Mouse (Mus musculus) heart, embryonic 14.5 days (tissue): ENCODE data around the gene Dclk3. TPM values are rescaled to one million over a fixed set of nuclear protein-coding genes. Genes with fewer than 3 reads are reported as not detected.
A peak's percentile ranks its signal among the peaks of the same experiment; 100 is the strongest.

Experiments
- ATAC-seq: fragments of 200-750 bp; cut with Nextera tagmentation; 2 replicates; pipeline ENCODE4 v1.8.0; 2017; ENCODE audit warnings: low read depth, moderate TSS enrichment; ENCODE audit not compliant: insufficient number of reproducible peaks, insufficient read depth, low FRiP score
- H3K27ac ChIP-seq, 2 experiments: fragments of 200-500 bp in 1 of 2; fragments of 300-500 bp in 1 of 2; sonication (generic) in 1 of 2; replicated peaks in 1 of 2; 2 replicates each; pipeline ENCODE4 v1.5.1; 2012 to 2014; ENCODE audit warnings: low read depth in 2 of 2, low read length in 2 of 2, control low read depth in 1 of 2, mild to moderate bottlenecking in 1 of 2, mixed read lengths in 1 of 2; ENCODE audit not compliant: control insufficient read depth in 1 of 2, insufficient read depth in 1 of 2
- H3K27me3 ChIP-seq: fragments of 300-500 bp; sonication (generic); 2 replicates; pipeline ENCODE4 v1.6.1; 2014; ENCODE audit warnings: mild to moderate bottlenecking, low read length, control low read depth; ENCODE audit not compliant: control insufficient read depth, insufficient read depth
- H3K36me3 ChIP-seq: fragments of 300-500 bp; sonication (generic); 2 replicates; pipeline ENCODE4 v1.6.1; 2014; ENCODE audit warnings: mild to moderate bottlenecking, control low read depth, low read length, mixed read lengths; ENCODE audit not compliant: control insufficient read depth, insufficient read depth
- H3K4me1 ChIP-seq, 2 experiments: fragments of 200-500 bp in 1 of 2; fragments of 300-500 bp in 1 of 2; sonication (generic) in 1 of 2; 2 replicates each; pipeline ENCODE4 v1.6.1; 2012 to 2014; ENCODE audit warnings: low read length in 2 of 2, control low read depth in 1 of 2, mixed read lengths in 1 of 2; ENCODE audit not compliant: control insufficient read depth in 2 of 2, insufficient read depth in 2 of 2
- H3K4me2 ChIP-seq: fragments of 300-500 bp; sonication (generic); 2 replicates; pipeline ENCODE4 v1.6.1; 2014; ENCODE audit warnings: mild to moderate bottlenecking, low read length
- H3K4me3 ChIP-seq, 2 experiments: fragments of 200-500 bp in 1 of 2; fragments of 300-500 bp in 1 of 2; sonication (generic) in 1 of 2; 2 replicates each; pipeline ENCODE4 v1.5.1; 2012 to 2014; ENCODE audit warnings: low read length in 2 of 2, mild to moderate bottlenecking in 2 of 2, control low read depth in 1 of 2, low read depth in 1 of 2, moderate library complexity in 1 of 2; ENCODE audit not compliant: control insufficient read depth in 1 of 2, insufficient read depth in 1 of 2
- H3K9ac ChIP-seq: fragments of 300-500 bp; sonication (generic); 2 replicates; pipeline ENCODE4 v1.6.1; 2014; ENCODE audit warnings: mild to moderate bottlenecking, low read length
- H3K9me3 ChIP-seq: fragments of 300-500 bp; sonication (generic); 2 replicates; pipeline ENCODE4 v1.6.1; 2016; ENCODE audit warnings: low read length, control low read depth; ENCODE audit not compliant: control insufficient read depth
- WGBS: fragments of 180-500 bp; shearing (Covaris S2); extraction: QIAGEN DNeasy Blood & Tissue Kit; methylation state at CpG from one replicate; pipeline ENCODE4 v1.1.7; 2014; 5-methylcytosine and 5-hydroxymethylcytosine counted together
- polyA plus RNA-seq: library from polyadenylated mRNA; unstranded; fragments of >200 nt; fragmentation: Nextera tagmentation; extraction: Ambion mirVana; gene quantifications from 2 replicates; pipeline ENCODE4 v1.2.1, GENCODE M21; 2014

Gene Dclk3
- polyA plus RNA-seq, 1 experiment from 2014 or later: 0.88 TPM

GRCm38 (mm10) chr9:111457176-111457935 is 18.5 kb downstream of the Dclk3 start:
- Histone ChIP-seq H3K4me2 (no peak overlapping the region), H3K4me1 (peaks cover 9 to 11% of the 10 kb centered on the region in 2 experiments), H3K27ac (no peak overlapping the region), H3K9ac (no peak overlapping the region), H3K9me3 (no peaks in the 10 kb centered on the region), H3K36me3 (no peaks in the 10 kb centered on the region), H3K4me3 (no peak overlapping the region), H3K27me3 (no peaks in the 10 kb centered on the region)
- WGBS: 82% methylated on average over 10 of the region's 10 CpGs
- no peak for ATAC-seq

- Histone ChIP-seq H3K27me3 (no peaks in the 10 kb centered on the region), H3K9me3 (no peaks in the 10 kb centered on the region), H3K27ac (no peak overlapping the region), H3K4me2 (no peak overlapping the region), H3K36me3 (no peaks in the 10 kb centered on the region), H3K4me1 (peaks cover 11% of the 10 kb centered on the region in 2 experiments), H3K4me3 (no peak overlapping the region), H3K9ac (no peak overlapping the region)
- 89% methylated on average over 4 of the region's 4 CpGs for WGBS
- no peak for ATAC-seq
Measured at GRCm38 (mm10) chr9:111457936-111458310, 19.0 kb downstream of the Dclk3 start.

GRCm38 (mm10) chr9:111459466-111459865 is 20.6 kb downstream of the Dclk3 start:
- H3K9ac ChIP-seq: no peak overlapping the region
- H3K4me1 ChIP-seq: peaks cover 11% of the 10 kb centered on the region in 2 experiments
- no peak overlapping the region for H3K4me2 ChIP-seq
- WGBS: 63% methylated on average over 8 of the region's 8 CpGs
- no peaks in the 10 kb centered on the region for H3K27me3 ChIP-seq
- no peak overlapping the region for H3K4me3 ChIP-seq
- ATAC-seq: no peak
- H3K9me3 ChIP-seq: no peaks in the 10 kb centered on the region
- no peak overlapping the region for H3K27ac ChIP-seq
- H3K36me3 ChIP-seq: no peaks in the 10 kb centered on the region

- Histone ChIP-seq H3K27me3 (no peaks in the 10 kb centered on the region), H3K4me3 (no peak overlapping the region), H3K4me2 (no peak overlapping the region), H3K9me3 (no peaks in the 10 kb centered on the region), H3K27ac (no peak overlapping the region), H3K4me1 (peaks cover 11% of the 10 kb centered on the region in 2 experiments), H3K9ac (no peak overlapping the region), H3K36me3 (no peaks in the 10 kb centered on the region)
- ATAC-seq: peak; percentile 47; the same call in 1 of the 2 replicates
- WGBS: 30% methylated on average over 6 of the region's 6 CpGs
Measured at GRCm38 (mm10) chr9:111460201-111460814, 21.4 kb downstream of the Dclk3 start.

- H3K4me1 ChIP-seq: peaks cover 11% of the 10 kb centered on the region in 2 experiments
- H3K27ac ChIP-seq: no peak overlapping the region
- no peaks in the 10 kb centered on the region for H3K36me3 ChIP-seq
- no peak overlapping the region for H3K9ac ChIP-seq
- H3K4me3 ChIP-seq: no peak overlapping the region
- no peak for ATAC-seq
- H3K9me3 ChIP-seq: no peaks in the 10 kb centered on the region
- no peak overlapping the region for H3K4me2 ChIP-seq
- H3K27me3 ChIP-seq: no peaks in the 10 kb centered on the region
- 79% methylated on average over 10 of the region's 10 CpGs for WGBS
Measured at GRCm38 (mm10) chr9:111461415-111462103, 22.7 kb downstream of the Dclk3 start.

GRCm38 (mm10) chr9:111465666-111466065 is 26.8 kb downstream of the Dclk3 start:
- no peaks in the 10 kb centered on the region for H3K36me3 ChIP-seq

GRCm38 (mm10) chr9:111473686-111474457 is 35.0 kb downstream of the Dclk3 start:
- Histone ChIP-seq H3K9me3 (no peaks in the 10 kb centered on the region), H3K27ac (no peak overlapping the region), H3K9ac (no peak overlapping the region), H3K36me3 (no peaks in the 10 kb centered on the region), H3K4me1 (peaks cover 3 to 4% of the 10 kb centered on the region in 2 experiments; a peak in 1 of 4 replicates), H3K27me3 (no peaks in the 10 kb centered on the region), H3K4me2 (no peak overlapping the region; the same call in 1 of the 2 replicates), H3K4me3 (no peak overlapping the region)
- no peak for ATAC-seq
- 66% methylated on average over 21 of the region's 21 CpGs for WGBS

More at GRCm38 (mm10) chr9:111465666-111466065, 26.8 kb downstream of the Dclk3 start:
- Histone ChIP-seq H3K9me3 (no peaks in the 10 kb centered on the region), H3K27me3 (no peaks in the 10 kb centered on the region), H3K9ac (no peak overlapping the region), H3K4me1 (peaks cover 0 to 2% of the 10 kb centered on the region in 2 experiments; a peak in 1 of 4 replicates), H3K4me2 (no peak overlapping the region), H3K27ac (no peak overlapping the region), H3K4me3 (no peak overlapping the region)
- 86% methylated on average over 6 of the region's 6 CpGs for WGBS
- no peak for ATAC-seq
